Mouse (Mus musculus) central nervous system, embryonic 18 days (tissue): ENCODE measurements around the gene Srek1ip1. TPM values are rescaled to one million over a fixed set of nuclear protein-coding genes. Genes with fewer than 3 reads are reported as not detected.

Experiments
- polyA plus RNA-seq: library from polyadenylated mRNA; depleted of rRNA; stranded (reverse); fragments of >200 nt; gene quantifications from 2 replicates; pipeline ENCODE4 v1.2.3, GENCODE M21; 2012; rRNA removed

Srek1ip1 gene
- 17.5 and 18.3 TPM in 2 replicates for polyA plus RNA-seq

GRCm38 (mm10) chr13:104792184-104792583, at the start of gene Srek1ip1:
Gene Srek1ip1, plus strand, starts transcription at chr13:104792484.

GRCm38 (mm10) chr13:104816635-104817571, 24.6 kb downstream of the Srek1ip1 start, which contains the start of gene Cwc27:
Gene Cwc27, minus strand, starts transcription at chr13:104817142.

GRCm38 (mm10) chr13:104863127-104863979, 71.1 kb downstream of the Srek1ip1 start, which contains the start of gene Shisal2b:
Gene Shisal2b, minus strand, starts transcription at chr13:104863893.

Other genes with a start within 250 kb of the Srek1ip1 start
- 13.3 and 15.3 TPM in 2 replicates for gene Cwc27, start 24.7 kb downstream of the Srek1ip1 start, polyA plus RNA-seq
- gene Shisal2b, start 71.4 kb downstream of the Srek1ip1 start, polyA plus RNA-seq, result 0.87 and 1.1 TPM in 2 replicates